Mouse (Mus musculus) spleen, postnatal 10 days (tissue): ENCODE measurements around the gene Srrm1.
"Not testable (repeated sequence)": the region's sequence is repeated elsewhere in the genome, so short reads cannot be mapped to it uniquely, and the experiment has no call there.

Experiments
- DNase-seq, 2 experiments: peaks; one replicate each; pipeline ENCODE4 v3.0.0; 2021 to 2022; ENCODE audit warnings: low spot score in 2 of 2

Srrm1 gene

GRCm38 (mm10) chr4:135301166-135301565 lies 52.0 kb downstream of the Srrm1 start:
- no peak for DNase-seq

- peak in 1 of 2 experiments; percentile 37 for DNase-seq
Observed at GRCm38 (mm10) chr4:135300248-135301041, 52.7 kb downstream of the Srrm1 start.

DNA sequence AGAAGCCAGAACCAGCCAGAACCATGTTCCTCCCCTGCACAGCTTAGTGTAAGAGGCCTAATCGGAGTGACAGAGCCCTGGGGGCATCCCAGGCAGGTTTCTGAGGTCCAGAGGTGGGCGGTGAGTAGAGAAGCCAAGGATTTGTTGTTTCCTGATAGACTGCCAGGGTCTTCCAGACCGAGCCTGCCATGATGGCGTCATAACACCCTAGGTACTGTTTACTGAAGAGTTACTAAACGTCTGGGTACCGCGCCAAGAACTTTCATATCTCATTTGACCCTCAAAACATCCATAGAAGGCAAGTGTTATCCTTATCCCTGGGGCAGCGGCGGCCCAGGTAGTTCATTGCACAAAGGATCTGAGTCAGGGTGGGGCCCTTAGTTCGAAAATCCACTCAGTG lies 54.4 kb downstream of the Srrm1 start:
- no peak for DNase-seq

DNA sequence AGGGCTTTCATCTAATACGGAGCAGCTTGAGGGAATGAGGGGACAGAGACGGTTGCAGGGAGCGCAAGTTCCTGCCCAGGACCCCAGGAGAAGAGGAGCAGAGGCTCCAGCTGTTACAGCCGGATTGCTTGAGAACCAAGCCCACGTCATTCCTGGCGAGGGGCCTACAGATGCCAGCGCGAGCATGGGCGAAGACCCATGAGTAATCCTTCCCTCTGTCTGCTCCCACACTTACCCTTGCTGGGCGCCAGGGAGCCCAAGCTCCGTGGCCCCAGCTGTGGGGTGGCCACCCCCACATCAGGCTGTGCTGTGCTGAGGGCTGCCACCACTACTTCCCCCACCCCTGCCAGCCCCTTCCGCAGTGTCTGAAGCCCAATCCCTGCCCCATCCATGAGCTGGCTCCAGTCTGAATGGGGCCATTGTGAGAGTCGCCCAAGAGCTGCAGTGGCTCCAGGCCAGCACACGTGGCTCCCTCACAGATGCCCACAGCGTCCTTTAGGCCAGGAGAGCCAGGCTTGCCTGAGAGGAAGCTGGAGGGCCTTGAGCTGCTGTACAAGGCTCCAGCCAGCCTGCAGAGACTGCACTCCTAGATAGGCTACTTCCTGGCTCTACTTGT lies 55.1 kb downstream of the Srrm1 start:
- DNase-seq: no peak

DNA sequence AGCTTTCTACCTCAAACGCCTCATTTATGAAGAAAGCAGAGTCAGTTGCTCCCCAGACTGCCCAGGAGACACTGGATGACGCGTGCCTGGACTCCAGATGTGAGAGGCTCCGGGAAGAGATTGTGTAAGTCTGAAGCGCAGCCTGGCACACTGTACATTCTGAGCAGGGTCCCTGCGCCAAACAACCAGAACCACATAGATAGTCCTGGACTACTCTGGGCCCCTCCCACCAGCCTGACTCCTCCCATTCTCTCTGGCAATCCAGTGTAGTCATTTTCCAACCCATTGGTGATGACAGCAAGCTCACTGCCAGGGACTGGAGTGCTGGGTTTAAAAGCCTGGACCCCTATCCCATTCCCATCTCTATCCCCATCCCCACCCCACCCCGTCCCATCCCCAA lies 56.0 kb downstream of the Srrm1 start:
- DNase-seq: peak in 1 of 2 experiments; percentile 38

DNA sequence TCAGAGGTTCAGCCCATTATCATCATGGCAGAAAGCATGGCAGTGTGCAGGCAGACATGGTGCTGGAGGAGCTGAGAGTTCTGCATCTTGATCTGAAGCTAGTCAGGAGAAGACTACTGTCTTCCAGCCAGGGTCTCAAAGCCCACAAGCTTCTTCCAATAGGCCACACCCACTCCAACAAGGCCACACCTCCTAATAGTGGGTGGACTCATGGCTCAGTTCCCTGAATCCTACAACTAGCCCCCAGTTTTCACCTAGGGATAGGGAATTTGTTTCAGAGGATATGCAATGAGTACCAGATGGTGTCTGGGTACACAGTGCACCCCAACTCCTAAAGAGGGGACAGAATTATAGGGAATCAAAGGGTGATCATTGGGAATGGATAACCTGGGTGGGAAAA lies 56.6 kb downstream of the Srrm1 start:
- DNase-seq: no peak

GRCm38 (mm10) chr4:135293813-135294212 lies 59.3 kb downstream of the Srrm1 start:
- no peak for DNase-seq

DNA sequence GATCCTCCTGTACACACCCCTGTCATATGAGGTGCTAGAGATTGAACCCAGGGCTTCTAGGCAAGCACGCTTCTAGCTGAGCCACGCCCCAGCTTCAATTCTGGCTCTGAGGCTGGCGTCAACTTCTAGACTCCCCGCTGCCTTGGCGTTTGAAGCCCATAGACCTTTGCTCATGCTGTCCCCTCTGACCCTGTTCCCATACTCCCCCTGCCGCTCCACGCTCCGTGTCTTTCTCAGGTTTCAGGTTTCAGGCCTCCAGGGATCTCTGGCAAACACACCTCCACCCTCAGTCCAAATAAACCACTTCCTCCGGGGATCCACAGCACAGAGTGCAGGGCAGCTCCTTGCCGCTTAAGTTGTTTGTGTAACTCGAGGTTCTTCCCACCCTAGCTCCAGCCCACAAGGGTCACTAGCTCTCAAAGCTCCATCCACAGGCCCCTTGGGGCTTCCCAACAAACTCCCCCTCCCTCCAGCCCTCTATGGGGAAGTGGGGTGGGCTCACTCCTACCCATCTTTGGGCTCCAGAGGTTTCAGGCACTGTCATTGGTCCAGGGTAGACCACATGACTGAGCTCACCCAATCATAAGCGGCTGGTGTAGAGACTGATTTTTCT lies 60.5 kb downstream of the Srrm1 start:
- peak; percentile 50 to 55 for DNase-seq

GRCm38 (mm10) chr4:135291841-135292240 lies 61.3 kb downstream of the Srrm1 start:
- no peak for DNase-seq

GRCm38 (mm10) chr4:135291199-135291598 lies 61.9 kb downstream of the Srrm1 start:
- no peak for DNase-seq

GRCm38 (mm10) chr4:135287975-135288374 lies 65.1 kb downstream of the Srrm1 start:
- DNase-seq: peak in 1 of 2 experiments; percentile 60

GRCm38 (mm10) chr4:135286833-135287395 lies 66.2 kb downstream of the Srrm1 start:
- DNase-seq: peak; percentile 54 to 62

GRCm38 (mm10) chr4:135286033-135286622 lies 67.0 kb downstream of the Srrm1 start:
- DNase-seq: peak; percentile 34 to 53

GRCm38 (mm10) chr4:135285436-135285835 lies 67.7 kb downstream of the Srrm1 start:
- no peak for DNase-seq

DNA sequence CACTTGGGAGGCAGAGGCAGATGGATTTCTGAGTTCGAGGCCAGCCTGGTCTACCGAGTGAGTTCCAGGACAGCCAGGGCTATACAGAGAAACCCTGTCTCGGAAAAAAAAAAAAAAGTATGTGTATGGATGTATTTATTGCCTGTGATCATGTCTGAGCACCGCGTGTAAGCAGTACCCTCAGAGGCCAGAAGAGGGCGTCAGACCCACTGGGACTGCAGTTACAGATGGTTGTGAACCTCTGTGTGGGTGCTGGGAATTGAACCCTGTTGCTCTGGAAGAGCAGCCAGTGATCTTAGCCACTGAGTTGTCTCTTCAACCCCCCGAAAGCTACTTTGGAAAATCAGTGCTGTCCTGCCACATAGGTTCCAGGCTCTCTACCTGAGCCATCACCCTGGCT lies 69.2 kb downstream of the Srrm1 start:
- no peak for DNase-seq

- DNase-seq: no peak
Observed at GRCm38 (mm10) chr4:135283417-135283816, 69.7 kb downstream of the Srrm1 start.

DNA sequence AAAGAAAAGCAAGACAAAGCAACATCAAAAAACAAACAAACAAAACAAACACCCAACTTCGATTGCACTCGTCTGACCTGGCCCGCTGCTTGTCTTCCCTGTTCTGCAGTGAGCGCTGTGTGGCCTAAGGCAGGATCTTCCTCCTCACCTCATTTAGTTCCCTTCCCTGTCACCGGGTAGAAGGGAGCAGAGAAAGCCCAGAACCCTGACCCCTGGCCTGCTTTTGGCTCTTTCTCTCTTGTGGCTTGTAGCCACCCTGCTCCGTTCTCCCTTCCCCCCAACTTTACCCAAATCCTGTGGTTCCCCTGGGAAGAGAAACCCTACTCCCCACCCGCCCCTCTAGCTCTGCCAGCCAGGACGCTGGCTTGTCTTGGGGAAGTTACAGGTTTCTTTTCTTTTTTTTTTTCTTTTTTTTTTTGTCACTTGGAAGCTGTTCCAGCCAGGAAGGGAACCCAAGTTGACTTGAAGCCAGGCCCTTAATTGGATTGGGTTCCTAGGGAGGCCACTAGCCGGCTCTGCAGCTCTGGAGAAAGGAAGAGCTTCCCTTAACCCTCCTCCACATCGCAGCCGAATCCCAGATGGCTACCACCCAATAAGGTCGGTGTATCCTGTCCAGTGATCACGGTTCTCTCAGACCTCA lies 70.3 kb downstream of the Srrm1 start:
- DNase-seq: no peak

- not testable (repeated sequence) for DNase-seq
Observed at GRCm38 (mm10) chr4:135280016-135280415, 73.1 kb downstream of the Srrm1 start.

GRCm38 (mm10) chr4:135276681-135277379 lies 76.3 kb downstream of the Srrm1 start:
- DNase-seq: no peak

GRCm38 (mm10) chr4:135274761-135275160 lies 78.4 kb downstream of the Srrm1 start:
- no peak for DNase-seq

GRCm38 (mm10) chr4:135273307-135273682 lies 79.8 kb downstream of the Srrm1 start:
- peak in 1 of 2 experiments; percentile 40 for DNase-seq
